Mouse (Mus musculus) heart, postnatal 4 days (tissue): ENCODE results near the gene Rpp38. TPM values are rescaled to one million over a fixed set of nuclear protein-coding genes. Genes with fewer than 3 reads are reported as not detected.

Experiments used
- DNase-seq: peaks from one replicate; pipeline ENCODE4 v3.0.0; 2021
- total RNA-seq, 2 experiments: library from RNA; stranded (reverse); gene quantifications; 2 replicates each; pipeline ENCODE4 v1.2.3; 2021

The Rpp38 gene
- total RNA-seq = 1 to 10 TPM; 6.7 to 7.2 TPM

- DNase-seq = peak; percentile 97
Measured at GRCm38 (mm10) chr2:3332484-3333242, at the start of gene Rpp38. Rpp38 (minus strand) TSS chr2:3332643.

GRCm38 (mm10) chr2:3365127-3365526 lies 32.7 kb upstream of the Rpp38 start:
- no peak for DNase-seq

GRCm38 (mm10) chr2:3361067-3361466 lies 28.6 kb upstream of the Rpp38 start:
- DNase-seq = no peak

- DNase-seq = no peak
Measured at GRCm38 (mm10) chr2:3357887-3358286, 25.4 kb upstream of the Rpp38 start.

- DNase-seq = no peak
Measured at GRCm38 (mm10) chr2:3356311-3356710, 23.9 kb upstream of the Rpp38 start.

GRCm38 (mm10) chr2:3355793-3356192 lies 23.4 kb upstream of the Rpp38 start:
- DNase-seq = no peak

GRCm38 (mm10) chr2:3353160-3353559 lies 20.7 kb upstream of the Rpp38 start:
- DNase-seq = no peak

GRCm38 (mm10) chr2:3348919-3349318 lies 16.5 kb upstream of the Rpp38 start:
- DNase-seq = peak; percentile 16

GRCm38 (mm10) chr2:3348422-3348821 lies 16.0 kb upstream of the Rpp38 start:
- no peak for DNase-seq

GRCm38 (mm10) chr2:3335611-3336301 lies 3.3 kb upstream of the Rpp38 start, which contains the start of gene Acbd7:
Acbd7 (plus strand) TSS chr2:3336168.
- DNase-seq = peak; percentile 49

GRCm38 (mm10) chr2:3333761-3334160 lies 1.3 kb upstream of the Rpp38 start:
- DNase-seq = no peak

GRCm38 (mm10) chr2:3332056-3332455 lies 387 bp downstream of the Rpp38 start:
- DNase-seq = no peak

- DNase-seq = no peak
Measured at GRCm38 (mm10) chr2:3331071-3331703, 1.3 kb downstream of the Rpp38 start.

GRCm38 (mm10) chr2:3327351-3327750 lies 5.1 kb downstream of the Rpp38 start:
- peak; percentile 81 for DNase-seq

- DNase-seq = no peak
Measured at GRCm38 (mm10) chr2:3326547-3326946, 5.9 kb downstream of the Rpp38 start.

- no peak for DNase-seq
Measured at GRCm38 (mm10) chr2:3324381-3325130, 7.9 kb downstream of the Rpp38 start.

GRCm38 (mm10) chr2:3323132-3323531 lies 9.3 kb downstream of the Rpp38 start:
- DNase-seq = no peak

GRCm38 (mm10) chr2:3305426-3306025 lies 26.9 kb downstream of the Rpp38 start:
- DNase-seq = no peak

- no peak for DNase-seq
Measured at GRCm38 (mm10) chr2:3295826-3296225, 36.6 kb downstream of the Rpp38 start.

GRCm38 (mm10) chr2:3292170-3292569 lies 40.3 kb downstream of the Rpp38 start:
- DNase-seq = no peak

- no peak for DNase-seq
Measured at GRCm38 (mm10) chr2:3289581-3289980, 42.9 kb downstream of the Rpp38 start.

GRCm38 (mm10) chr2:3286243-3286642 lies 46.2 kb downstream of the Rpp38 start:
- no peak for DNase-seq
